Mouse (Mus musculus): ENCODE results near the gene Rcsd1.

DNA sequence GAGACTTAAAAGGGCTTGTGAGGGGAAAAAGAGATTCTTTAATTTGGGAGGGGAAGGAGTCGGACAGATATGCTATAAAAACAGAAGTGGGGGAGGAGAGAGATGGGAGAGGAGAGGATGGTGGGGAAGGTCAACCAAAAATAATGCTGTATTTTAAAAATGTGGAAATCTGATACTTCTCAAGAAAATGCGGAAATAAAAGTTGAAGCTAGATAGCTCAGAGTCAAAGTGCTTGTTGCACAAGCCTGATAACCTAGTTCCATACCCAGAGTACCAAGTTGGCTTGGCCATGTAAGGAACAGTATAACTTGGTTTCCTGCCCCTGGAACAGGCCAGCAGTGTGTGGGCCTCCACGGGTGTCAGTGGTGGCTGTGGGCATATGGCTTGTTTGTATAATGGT lies 94.8 kb downstream of the Rcsd1 start:
- no peak for TF ChIP-seq CTCF (IDR thresholded peaks at IDR 0.05)
- TF ChIP-seq EP300 (IDR thresholded peaks at IDR 0.05; ENCODE audit: insufficient read depth, low read depth, low read length): no peak
- no peak for TF ChIP-seq POLR2A (IDR thresholded peaks at IDR 0.05; ENCODE audit: insufficient read depth, low read depth, low read length)

Measured in heart, adult 2 months (tissue).